Mouse (Mus musculus) cerebellum, adult 2 months (tissue): ENCODE results near the gene Wbp1l. TPM values are rescaled to one million over a fixed set of nuclear protein-coding genes. Genes with fewer than 3 reads are reported as not detected.

Experiments
- DNase-seq, 2 experiments: peaks; one replicate each; pipeline ENCODE4 v3.0.0; 2021
- H3K27ac ChIP-seq: fragments of 200-500 bp; 2 replicates; pipeline ENCODE4 v1.5.1; 2012; ENCODE audit warnings: low read length, control low read depth, inconsistent platforms; ENCODE audit not compliant: insufficient read depth
- H3K27me3 ChIP-seq: fragments of 200-500 bp; 2 replicates; pipeline ENCODE4 v1.6.1; 2012; ENCODE audit warnings: inconsistent platforms, mild to moderate bottlenecking, low read length, moderate library complexity; ENCODE audit not compliant: control insufficient read depth, insufficient read depth
- H3K4me1 ChIP-seq: fragments of 200-500 bp; 2 replicates; pipeline ENCODE4 v1.6.1; 2011; ENCODE audit warnings: low read length; ENCODE audit not compliant: control insufficient read depth, insufficient read depth
- H3K4me3 ChIP-seq: fragments of 200-500 bp; replicated peaks from 2 replicates; pipeline ENCODE3; 2011; ENCODE audit warnings: mild to moderate bottlenecking, low read depth, low read length, control low read depth; ENCODE audit not compliant: insufficient read depth
- CTCF ChIP-seq: fragments of 200-500 bp; IDR thresholded peaks from 2 replicates; pipeline ENCODE4 v1.5.1; 2011; ENCODE audit warnings: low read depth, mild to moderate bottlenecking, control low read depth, low read length, moderate library complexity, borderline replicate concordance; ENCODE audit not compliant: insufficient read depth
- POLR2A ChIP-seq: fragments of 200-500 bp; IDR thresholded peaks from 2 replicates; pipeline ENCODE4 v1.6.1; 2011; ENCODE audit warnings: low read length, control low read depth, borderline replicate concordance; ENCODE audit not compliant: insufficient read depth
- WGBS: fragments of 180-500 bp; shearing (Covaris S2); methylation state at CpG from one replicate; pipeline ENCODE4 v1.1.7; 2018; 5-methylcytosine and 5-hydroxymethylcytosine counted together
- polyA plus RNA-seq: library from polyadenylated mRNA; depleted of rRNA; stranded (reverse); fragments of >200 nt; gene quantifications from 2 replicates; pipeline ENCODE4 v1.2.3, GENCODE M21; 2012

Wbp1l gene
- polyA plus RNA-seq, 1 experiment, result 28.3 TPM

DNA sequence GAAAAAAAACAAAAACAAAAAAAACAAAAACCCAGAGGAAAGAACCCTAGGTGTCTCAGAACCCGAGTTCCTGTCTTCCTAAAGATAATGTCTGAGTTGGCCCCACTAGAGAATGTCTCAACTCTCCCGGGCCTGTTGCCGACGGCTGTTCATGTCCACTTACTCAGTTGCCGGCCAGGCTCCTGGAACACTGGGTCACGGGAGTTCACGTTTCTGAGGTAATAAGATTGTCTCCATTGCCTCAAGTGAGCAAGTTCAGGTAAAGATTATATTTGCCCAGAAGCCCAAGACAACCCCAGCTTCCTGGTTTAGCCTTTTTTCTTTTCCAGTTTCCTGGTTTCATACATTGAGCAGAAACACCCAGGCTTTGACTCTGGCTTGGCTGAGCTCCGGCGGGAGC lies 60.0 kb downstream of the Wbp1l start:
- Histone ChIP-seq H3K27me3 (no peaks in the 10 kb centered on the region), H3K4me1 (no peaks in the 10 kb centered on the region), H3K4me3 (no peak overlapping the region), H3K27ac (no peak overlapping the region)
- no peak for DNase-seq
- 85% methylated on average over 9 of the region's 9 CpGs for WGBS
- no peak for TF ChIP-seq CTCF

DNA sequence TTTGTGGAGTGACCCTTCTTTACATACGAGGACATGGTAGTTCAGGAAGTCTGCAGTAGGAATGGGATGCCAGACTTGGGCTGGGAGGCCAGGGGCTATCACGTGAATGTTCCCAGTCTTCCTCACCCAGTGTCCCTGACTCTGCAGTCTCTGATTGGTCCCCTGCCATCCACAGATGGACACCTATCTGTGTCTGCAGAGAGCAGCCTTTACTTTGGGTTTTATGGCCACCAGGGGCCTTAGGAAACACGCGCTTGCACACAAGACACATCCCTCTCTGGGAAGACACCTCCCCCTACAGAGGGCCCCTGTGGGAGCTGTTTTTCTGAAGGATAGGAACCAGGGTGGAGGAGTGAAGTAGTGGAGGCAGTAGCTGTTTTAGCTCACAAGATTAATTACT lies 62.6 kb downstream of the Wbp1l start:
- Histone ChIP-seq H3K4me3 (no peak overlapping the region), H3K27ac (no peak overlapping the region), H3K27me3 (no peaks in the 10 kb centered on the region), H3K4me1 (no peaks in the 10 kb centered on the region)
- 59% methylated on average over 4 of the region's 4 CpGs for WGBS
- no peak for DNase-seq
- TF ChIP-seq CTCF, result no peak
- TF ChIP-seq POLR2A, result no peak

DNA sequence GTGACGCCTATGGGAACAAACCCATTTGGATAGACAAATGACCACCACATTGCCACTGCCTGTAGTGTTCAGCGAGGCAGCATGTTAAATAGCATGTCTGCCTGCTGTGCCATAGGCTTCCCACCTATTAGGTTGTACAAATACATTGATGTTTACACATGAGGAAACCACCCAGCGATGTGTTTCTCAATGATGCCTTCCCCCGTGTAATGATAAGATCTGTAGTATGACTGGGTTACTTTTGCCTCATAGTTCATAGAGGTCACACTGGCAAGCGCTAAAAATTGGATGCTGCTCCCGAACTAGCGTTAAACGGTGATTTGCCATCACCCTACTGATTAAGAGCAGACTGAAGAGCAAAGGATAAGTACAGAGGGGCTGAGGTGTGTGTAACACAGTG lies 63.3 kb downstream of the Wbp1l start:
- H3K4me3 ChIP-seq, result no peak overlapping the region
- no peak for TF ChIP-seq CTCF
- TF ChIP-seq POLR2A, result no peak
- DNase-seq, result no peak
- no peaks in the 10 kb centered on the region for H3K4me1 ChIP-seq
- WGBS, result 81% methylated on average over 8 of the region's 8 CpGs
- H3K27ac ChIP-seq, result no peak overlapping the region
- H3K27me3 ChIP-seq, result no peaks in the 10 kb centered on the region

DNA sequence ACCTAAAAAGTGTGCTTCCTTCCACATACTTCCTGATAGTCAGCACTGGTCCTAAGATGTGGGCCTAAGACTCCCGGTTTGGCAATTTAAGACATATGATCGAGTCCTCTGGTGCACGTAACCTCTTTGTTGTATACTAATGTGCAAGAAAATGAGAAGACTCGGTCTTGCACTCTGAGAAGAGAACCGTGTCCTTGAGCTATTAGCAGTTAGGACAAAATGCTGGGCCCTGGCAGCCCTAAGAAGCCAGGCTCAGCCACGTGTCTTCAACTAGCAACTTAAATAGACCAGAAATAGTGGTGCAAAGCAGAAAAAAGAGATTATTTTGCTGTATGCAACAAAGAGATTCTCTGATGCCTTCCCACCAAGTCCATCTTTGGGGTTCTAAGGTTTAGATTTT lies 63.9 kb downstream of the Wbp1l start:
- WGBS, result 86% methylated on average over 6 of the region's 6 CpGs
- no peak for TF ChIP-seq POLR2A
- TF ChIP-seq CTCF, result no peak
- Histone ChIP-seq H3K4me3 (no peak overlapping the region), H3K27ac (no peak overlapping the region), H3K4me1 (no peaks in the 10 kb centered on the region), H3K27me3 (no peaks in the 10 kb centered on the region)
- DNase-seq, result no peak

DNA sequence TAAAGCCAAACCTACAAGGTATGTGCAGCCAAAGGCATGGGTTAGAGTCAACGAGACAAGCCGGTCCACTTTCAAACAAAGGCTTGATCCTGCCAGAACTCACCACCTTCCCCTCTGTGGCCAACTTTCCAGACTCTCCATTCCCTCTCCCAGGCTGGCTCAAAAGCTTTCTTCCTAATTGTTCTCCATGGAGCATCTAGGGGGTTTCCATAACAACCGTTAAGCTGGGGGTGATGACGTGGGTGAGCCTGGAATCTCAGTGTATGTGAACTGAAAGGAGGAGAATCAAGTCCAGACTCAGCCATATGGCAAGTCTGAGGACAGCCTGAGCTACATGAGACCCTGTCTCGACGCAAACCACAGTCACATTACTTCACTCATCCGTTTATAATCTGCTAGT lies 66.6 kb downstream of the Wbp1l start:
- no peaks in the 10 kb centered on the region for H3K27me3 ChIP-seq
- TF ChIP-seq CTCF, result no peak
- no peak for TF ChIP-seq POLR2A
- no peak overlapping the region for H3K27ac ChIP-seq
- H3K4me3 ChIP-seq, result no peak overlapping the region
- no peak for DNase-seq
- no peaks in the 10 kb centered on the region for H3K4me1 ChIP-seq
- WGBS, result 27% methylated on average over 7 of the region's 7 CpGs

DNA sequence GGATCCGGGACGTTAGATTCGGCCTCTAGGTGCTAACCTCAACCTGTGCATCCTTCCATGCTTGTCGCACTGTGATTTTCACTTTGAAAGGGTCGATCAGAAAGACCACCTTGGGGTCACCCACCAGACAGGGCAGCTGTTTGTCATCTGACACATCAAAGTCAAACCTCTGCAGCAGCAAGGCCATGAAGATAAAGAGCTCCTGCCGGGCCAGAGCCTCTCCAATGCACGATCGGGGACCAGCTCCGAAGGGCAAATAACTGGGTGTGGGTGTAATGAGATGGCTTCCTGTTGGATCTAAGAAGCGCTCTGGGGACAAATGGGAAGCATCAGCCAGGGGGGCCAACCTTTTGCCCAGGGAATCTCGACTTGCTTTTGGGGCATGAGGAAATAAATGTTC lies 68.4 kb downstream of the Wbp1l start:
- no peak for TF ChIP-seq POLR2A
- TF ChIP-seq CTCF, result no peak
- H3K4me1 ChIP-seq, result no peaks in the 10 kb centered on the region
- H3K27ac ChIP-seq, result no peak overlapping the region
- no peak overlapping the region for H3K4me3 ChIP-seq
- 61% methylated on average over 11 of the region's 11 CpGs for WGBS
- H3K27me3 ChIP-seq, result no peaks in the 10 kb centered on the region
- DNase-seq, result no peak

DNA sequence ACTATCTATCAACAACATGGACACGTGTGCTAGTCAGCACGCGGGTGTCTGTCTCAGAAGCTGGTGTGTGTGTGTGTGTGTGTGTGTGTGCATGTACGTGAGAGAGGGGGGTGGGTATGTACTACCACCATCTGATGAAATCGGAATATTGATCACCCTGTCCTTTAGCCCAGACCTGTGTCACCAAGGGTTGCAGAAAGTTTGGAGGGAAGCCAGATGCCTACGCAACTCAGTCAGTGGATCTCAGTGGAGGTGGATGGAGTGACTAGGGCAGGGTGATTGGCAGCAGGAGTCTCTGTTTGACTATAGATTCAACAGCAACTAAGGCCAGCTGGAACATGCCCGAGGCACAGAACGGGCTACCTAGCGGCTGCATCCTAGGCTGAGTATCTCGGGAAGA lies 69.4 kb downstream of the Wbp1l start:
- no peak for TF ChIP-seq CTCF
- TF ChIP-seq POLR2A, result no peak

DNA sequence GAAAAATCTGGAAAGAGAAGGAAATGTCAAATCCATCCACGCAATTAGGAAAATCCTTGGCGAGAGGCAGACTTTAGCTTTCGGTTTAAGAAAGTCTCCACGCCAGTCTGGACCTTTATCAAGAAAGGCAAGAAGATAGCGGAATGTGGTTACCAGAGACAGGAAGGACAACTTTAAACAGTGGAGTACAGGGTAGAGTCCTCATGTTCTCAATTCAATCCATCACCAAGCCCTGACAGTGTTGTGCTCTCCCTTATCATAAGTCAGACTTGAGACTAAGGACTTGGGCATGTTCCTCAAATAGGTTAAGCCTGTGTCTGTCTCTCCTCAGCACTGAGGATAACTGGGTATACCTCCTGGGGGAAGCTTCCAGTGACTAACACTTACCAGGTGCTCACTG lies 70.9 kb downstream of the Wbp1l start:
- no peak overlapping the region for H3K27ac ChIP-seq
- H3K4me1 ChIP-seq, result no peaks in the 10 kb centered on the region
- TF ChIP-seq CTCF (no peak), POLR2A (no peak)
- DNase-seq, result no peak
- H3K4me3 ChIP-seq, result no peak overlapping the region
- H3K27me3 ChIP-seq, result no peaks in the 10 kb centered on the region
- 92% methylated on average over 5 of the region's 5 CpGs for WGBS

More for the DNA sequence above, 69.4 kb downstream of the Wbp1l start:
- no peak overlapping the region for H3K27ac ChIP-seq
- no peaks in the 10 kb centered on the region for H3K27me3 ChIP-seq
- H3K4me3 ChIP-seq, result no peak overlapping the region
- no peaks in the 10 kb centered on the region for H3K4me1 ChIP-seq
- DNase-seq, result no peak
- 80% methylated on average over 10 of the region's 10 CpGs for WGBS
